Mouse (Mus musculus) neural tube, embryonic 12.5 days (tissue): ENCODE results near the gene Cps1. TPM values are rescaled to one million over a fixed set of nuclear protein-coding genes. Genes with fewer than 3 reads are reported as not detected.

ENCODE experiments used
- ATAC-seq: fragments of 200-750 bp; cut with Nextera tagmentation; 2 replicates; pipeline ENCODE4 v1.8.0; 2017; ENCODE audit warnings: low read depth, mild to moderate bottlenecking, moderate TSS enrichment, moderate library complexity; ENCODE audit not compliant: low FRiP score
- H3K27ac ChIP-seq: fragments of 300-500 bp; sonication (generic); 2 replicates; pipeline ENCODE4 v1.5.1; 2016
- H3K27me3 ChIP-seq: fragments of 300-500 bp; sonication (generic); replicated peaks from 2 replicates; pipeline ENCODE4 v1.6.1; 2016; ENCODE audit warnings: mild to moderate bottlenecking
- H3K36me3 ChIP-seq: fragments of 300-500 bp; sonication (generic); 2 replicates; pipeline ENCODE4 v1.6.1; 2016; ENCODE audit warnings: mild to moderate bottlenecking
- H3K4me1 ChIP-seq: fragments of 300-500 bp; sonication (generic); 2 replicates; pipeline ENCODE4 v1.6.1; 2016
- H3K4me2 ChIP-seq: fragments of 300-500 bp; sonication (generic); replicated peaks from 2 replicates; pipeline ENCODE4 v1.6.1; 2016; ENCODE audit warnings: mild to moderate bottlenecking
- H3K4me3 ChIP-seq: fragments of 300-500 bp; sonication (generic); 2 replicates; pipeline ENCODE4 v1.5.1; 2016
- H3K9ac ChIP-seq: fragments of 300-500 bp; sonication (generic); 2 replicates; pipeline ENCODE4 v1.6.1; 2016; ENCODE audit warnings: mild to moderate bottlenecking
- H3K9me3 ChIP-seq: fragments of 300-500 bp; sonication (generic); 2 replicates; pipeline ENCODE4 v1.6.1; 2016; ENCODE audit warnings: mild to moderate bottlenecking
- WGBS: fragments of 180-500 bp; shearing (Covaris S2); methylation state at CpG from one replicate; pipeline ENCODE4 v1.1.7; 2016; 5-methylcytosine and 5-hydroxymethylcytosine counted together
- polyA plus RNA-seq: library from polyadenylated mRNA; unstranded; fragments of >200 nt; fragmentation: Nextera tagmentation; extraction: Ambion mirVana; gene quantifications from 2 replicates; pipeline ENCODE4 v1.2.1, GENCODE M21; 2016

Gene Cps1
- polyA plus RNA-seq: 0.09 and 0.14 TPM in 2 replicates

DNA sequence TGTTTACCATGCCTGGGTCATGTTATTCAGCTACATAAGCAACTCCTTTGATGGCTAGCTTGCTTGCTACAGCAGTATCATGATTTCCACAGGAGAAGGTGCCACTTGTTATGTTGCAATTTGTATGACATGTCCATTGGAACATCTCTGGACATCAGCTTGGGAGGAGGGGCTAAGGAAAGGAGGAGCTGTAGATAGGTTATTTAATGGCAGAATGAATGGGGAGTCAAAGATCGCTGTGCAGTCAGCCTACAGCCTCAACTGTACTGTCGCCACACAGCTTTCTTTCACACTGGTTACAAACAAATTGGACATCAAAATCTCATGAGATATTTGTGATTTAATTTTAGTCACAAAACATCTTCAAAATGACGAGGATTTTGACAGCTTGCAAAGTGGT lies at the start of gene Cps1:
Gene Cps1 (plus strand): TSS at position 230 of the 400 bp plus-strand sequence.
- Histone ChIP-seq H3K4me3 (no peak within 1 kb of the TSS), H3K4me2 (no peak within 1 kb of the TSS), H3K27ac (no peak within 1 kb of the TSS), H3K4me1 (no peaks in the 10 kb centered on the region), H3K36me3 (no peaks in the 10 kb centered on the region), H3K9me3 (no peaks in the 10 kb centered on the region), H3K9ac (no peak within 1 kb of the TSS), H3K27me3 (no peaks in the 10 kb centered on the region)
- 85% methylated on average over 3 of the region's 3 CpGs for WGBS
- no peak for ATAC-seq

DNA sequence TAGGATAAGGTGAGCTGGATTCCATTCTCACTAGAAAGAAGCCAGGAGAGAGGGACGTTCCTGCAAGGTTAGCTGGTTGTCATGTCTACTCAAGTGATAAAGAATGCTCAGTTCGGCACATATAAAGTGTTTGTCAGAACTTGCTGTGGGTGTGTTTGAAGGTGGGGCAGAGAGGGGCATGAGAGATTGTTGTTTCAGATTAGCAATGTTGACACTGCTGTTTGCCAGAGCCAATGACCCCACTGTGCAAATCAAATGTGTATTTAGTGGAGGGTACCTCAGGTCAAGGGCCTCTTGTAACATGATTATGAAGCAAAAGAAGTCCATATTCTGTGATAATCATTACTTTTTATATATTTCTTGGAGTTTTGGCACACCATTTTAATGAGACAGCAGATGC lies 45.1 kb upstream of the Cps1 start:
- 85% methylated on average over 2 of the region's 2 CpGs for WGBS
- H3K27ac ChIP-seq: no peak overlapping the region
- no peaks in the 10 kb centered on the region for H3K4me1 ChIP-seq
- no peak overlapping the region for H3K4me2 ChIP-seq
- no peak for ATAC-seq
- H3K36me3 ChIP-seq: no peaks in the 10 kb centered on the region
- H3K9ac ChIP-seq: no peak overlapping the region
- no peaks in the 10 kb centered on the region for H3K27me3 ChIP-seq
- no peak overlapping the region for H3K4me3 ChIP-seq
- H3K9me3 ChIP-seq: no peaks in the 10 kb centered on the region

DNA sequence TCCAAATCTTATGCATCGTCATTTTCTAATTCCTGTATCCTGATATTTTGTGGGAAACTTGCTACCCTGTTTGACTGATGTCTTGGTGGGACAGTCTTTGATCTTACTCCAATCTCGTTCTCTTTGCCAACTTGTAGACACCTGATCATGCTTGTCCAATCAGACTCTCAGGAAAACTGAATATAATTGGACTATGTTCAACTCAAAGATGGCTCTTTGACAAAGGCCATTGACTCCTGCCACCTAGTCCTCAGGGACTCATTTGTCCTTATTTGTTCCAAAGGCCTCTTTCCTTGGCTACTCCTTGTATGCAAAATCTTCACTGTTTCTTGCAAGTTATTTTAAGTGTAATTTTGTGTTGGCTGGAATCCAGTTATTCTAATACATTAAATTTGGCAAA lies 44.2 kb upstream of the Cps1 start:
- H3K4me3 ChIP-seq: no peak overlapping the region
- no peaks in the 10 kb centered on the region for H3K9me3 ChIP-seq
- H3K9ac ChIP-seq: no peak overlapping the region
- 91% methylated on average over 2 of the region's 2 CpGs for WGBS
- no peak for ATAC-seq
- H3K4me2 ChIP-seq: no peak overlapping the region
- no peaks in the 10 kb centered on the region for H3K27me3 ChIP-seq
- H3K27ac ChIP-seq: no peak overlapping the region
- no peaks in the 10 kb centered on the region for H3K36me3 ChIP-seq
- H3K4me1 ChIP-seq: no peaks in the 10 kb centered on the region

DNA sequence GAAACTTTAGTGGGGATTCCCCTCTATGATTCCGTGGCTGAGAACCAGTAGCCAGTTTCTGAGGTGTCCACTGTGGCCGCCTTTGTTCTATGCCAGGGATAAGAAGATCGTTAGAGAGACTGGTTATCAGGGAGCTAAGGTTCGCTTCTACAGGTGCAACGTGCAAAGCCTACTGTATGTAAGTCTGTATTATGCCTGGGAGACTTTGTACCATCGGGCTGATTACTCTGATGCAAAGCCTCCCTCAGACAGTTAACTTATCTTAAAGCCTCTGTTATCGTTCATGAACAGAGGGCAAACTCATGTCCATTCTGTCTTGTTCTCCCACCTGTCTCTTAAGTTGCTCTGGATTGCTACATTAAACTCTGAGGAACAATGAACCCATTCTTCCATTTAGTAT lies 43.7 kb upstream of the Cps1 start:
- no peaks in the 10 kb centered on the region for H3K36me3 ChIP-seq
- H3K27ac ChIP-seq: no peak overlapping the region
- 87% methylated on average over 7 of the region's 7 CpGs for WGBS
- no peak overlapping the region for H3K9ac ChIP-seq
- no peak for ATAC-seq
- H3K27me3 ChIP-seq: no peaks in the 10 kb centered on the region
- no peak overlapping the region for H3K4me2 ChIP-seq
- H3K9me3 ChIP-seq: no peaks in the 10 kb centered on the region
- H3K4me1 ChIP-seq: no peaks in the 10 kb centered on the region
- no peak overlapping the region for H3K4me3 ChIP-seq

DNA sequence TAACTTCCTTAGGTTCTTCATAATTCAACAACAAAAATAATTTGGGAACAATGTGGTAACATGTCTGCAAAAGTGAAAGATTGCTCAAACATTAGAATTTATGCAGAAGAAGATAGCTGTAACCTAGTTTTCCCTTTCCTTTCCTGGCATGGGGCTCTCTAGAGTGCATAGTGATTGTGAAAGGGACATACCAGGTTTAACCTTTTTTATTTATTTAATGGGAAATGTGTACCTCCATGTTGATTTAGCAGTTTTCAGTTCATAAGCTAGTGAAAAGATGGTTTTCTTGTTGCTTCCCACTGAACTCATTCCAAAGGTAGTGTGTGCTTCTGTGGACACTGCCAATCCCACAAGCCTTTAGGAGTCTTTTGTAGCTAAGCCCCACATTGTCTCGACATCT lies 30.4 kb upstream of the Cps1 start:
- Histone ChIP-seq H3K27ac (no peak overlapping the region), H3K4me3 (no peak overlapping the region), H3K36me3 (no peaks in the 10 kb centered on the region), H3K4me1 (no peaks in the 10 kb centered on the region), H3K27me3 (no peaks in the 10 kb centered on the region), H3K4me2 (no peak overlapping the region), H3K9ac (no peak overlapping the region), H3K9me3 (no peaks in the 10 kb centered on the region)
- 89% methylated on average over 1 of the region's 1 CpGs for WGBS
- no peak for ATAC-seq

DNA sequence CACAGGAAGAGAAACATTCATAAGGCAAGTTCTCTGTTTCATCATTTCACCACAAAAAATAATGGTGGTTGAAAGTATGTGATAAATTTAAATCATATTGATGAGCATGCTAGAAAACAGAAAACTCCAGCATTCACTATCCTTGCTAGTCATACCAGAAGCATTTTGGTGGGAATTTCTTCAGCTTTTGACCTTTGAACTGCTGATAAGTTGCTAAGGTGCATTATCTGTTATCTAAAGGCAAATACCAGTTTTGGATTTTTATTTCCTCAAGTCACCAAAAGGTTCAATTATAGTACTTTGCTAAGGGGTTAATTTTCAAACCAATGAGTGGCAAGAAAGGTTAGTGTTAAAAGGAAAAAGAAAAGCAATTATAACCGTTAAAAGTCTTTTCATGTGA lies 23.6 kb upstream of the Cps1 start:
- Histone ChIP-seq H3K9ac (no peak overlapping the region), H3K9me3 (no peaks in the 10 kb centered on the region), H3K27ac (no peak overlapping the region), H3K4me2 (no peak overlapping the region), H3K4me1 (no peaks in the 10 kb centered on the region), H3K27me3 (no peaks in the 10 kb centered on the region), H3K36me3 (no peaks in the 10 kb centered on the region), H3K4me3 (no peak overlapping the region)
- ATAC-seq: no peak
- 88% methylated on average over 1 of the region's 1 CpGs for WGBS

DNA sequence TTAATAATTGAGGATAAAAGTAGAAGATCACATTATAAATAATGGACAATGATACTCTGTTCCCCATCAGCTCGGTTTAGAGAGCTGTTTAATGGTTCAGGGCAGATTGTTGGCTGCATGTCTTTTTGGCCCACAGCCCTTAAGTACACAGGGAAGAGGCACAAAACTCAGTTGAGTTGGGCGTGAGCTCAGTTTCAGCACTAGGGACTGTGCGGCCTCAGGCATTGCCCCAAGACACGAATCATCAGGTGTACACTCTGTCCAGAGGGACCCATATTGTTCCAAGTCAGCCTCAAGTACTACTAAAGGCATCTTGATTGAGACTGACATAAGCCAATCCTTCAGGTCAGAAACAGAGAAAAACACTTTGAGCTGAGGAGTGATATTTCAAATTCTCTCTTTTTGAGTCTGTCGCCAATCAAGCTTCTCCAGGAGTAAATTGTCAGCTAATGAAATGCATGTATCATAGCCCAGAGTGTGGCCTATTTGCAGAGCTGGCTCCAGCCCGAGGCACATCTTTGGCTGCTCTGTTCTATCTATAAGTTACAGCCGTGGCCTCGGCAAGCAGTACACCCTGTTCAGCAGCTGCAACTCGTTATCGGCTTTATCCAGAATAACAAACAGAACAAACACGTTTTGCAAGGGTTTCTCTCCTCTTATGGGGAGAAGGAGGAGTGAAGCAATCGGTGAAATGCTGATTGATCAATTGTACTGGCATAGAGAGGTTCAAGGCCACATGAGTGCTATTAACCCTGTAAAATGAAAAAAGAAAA lies 19.2 kb upstream of the Cps1 start:
- H3K4me3 ChIP-seq: no peak overlapping the region
- no peak overlapping the region for H3K27ac ChIP-seq
- no peaks in the 10 kb centered on the region for H3K9me3 ChIP-seq
- H3K36me3 ChIP-seq: no peaks in the 10 kb centered on the region
- ATAC-seq: no peak
- H3K4me1 ChIP-seq: no peaks in the 10 kb centered on the region
- no peaks in the 10 kb centered on the region for H3K27me3 ChIP-seq
- 82% methylated on average over 12 of the region's 12 CpGs for WGBS
- no peak overlapping the region for H3K4me2 ChIP-seq
- H3K9ac ChIP-seq: no peak overlapping the region

DNA sequence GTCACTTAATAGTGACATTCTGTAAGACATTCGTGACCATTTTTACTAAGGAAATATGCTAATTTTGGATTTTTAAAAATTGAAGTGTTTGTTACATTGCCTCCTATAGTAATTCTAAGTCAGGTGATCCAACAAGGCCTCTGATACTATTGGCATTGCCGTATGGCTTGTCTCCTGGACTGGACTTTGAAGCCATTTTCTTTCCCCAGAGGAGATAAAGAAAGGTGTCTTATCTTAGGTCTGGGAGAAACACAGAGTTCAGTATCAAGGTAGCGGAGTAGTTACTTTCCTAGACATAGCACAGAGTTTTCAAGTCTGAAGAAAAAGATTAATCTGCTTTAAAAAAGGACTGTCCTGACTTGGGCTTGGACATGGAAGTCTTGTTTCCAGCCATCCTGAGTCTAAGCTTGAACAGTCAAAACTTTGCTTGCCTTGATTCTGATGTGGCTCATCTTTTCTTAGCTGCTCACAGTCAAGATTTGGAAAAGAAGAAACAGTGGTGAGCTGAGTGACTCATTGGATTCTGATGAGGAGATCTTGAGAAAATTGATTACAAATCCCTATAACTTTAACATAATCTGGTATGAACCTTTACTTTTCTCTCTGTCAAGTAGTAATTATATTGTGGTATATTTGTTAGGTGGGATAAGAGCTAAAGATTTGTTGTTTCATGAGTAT lies 11.1 kb upstream of the Cps1 start:
- H3K27ac ChIP-seq: no peak overlapping the region
- H3K9ac ChIP-seq: no peak overlapping the region
- no peaks in the 10 kb centered on the region for H3K9me3 ChIP-seq
- ATAC-seq: no peak
- H3K27me3 ChIP-seq: no peaks in the 10 kb centered on the region
- no peaks in the 10 kb centered on the region for H3K36me3 ChIP-seq
- no peak overlapping the region for H3K4me2 ChIP-seq
- 96% methylated on average over 3 of the region's 3 CpGs for WGBS
- H3K4me1 ChIP-seq: no peaks in the 10 kb centered on the region
- no peak overlapping the region for H3K4me3 ChIP-seq

DNA sequence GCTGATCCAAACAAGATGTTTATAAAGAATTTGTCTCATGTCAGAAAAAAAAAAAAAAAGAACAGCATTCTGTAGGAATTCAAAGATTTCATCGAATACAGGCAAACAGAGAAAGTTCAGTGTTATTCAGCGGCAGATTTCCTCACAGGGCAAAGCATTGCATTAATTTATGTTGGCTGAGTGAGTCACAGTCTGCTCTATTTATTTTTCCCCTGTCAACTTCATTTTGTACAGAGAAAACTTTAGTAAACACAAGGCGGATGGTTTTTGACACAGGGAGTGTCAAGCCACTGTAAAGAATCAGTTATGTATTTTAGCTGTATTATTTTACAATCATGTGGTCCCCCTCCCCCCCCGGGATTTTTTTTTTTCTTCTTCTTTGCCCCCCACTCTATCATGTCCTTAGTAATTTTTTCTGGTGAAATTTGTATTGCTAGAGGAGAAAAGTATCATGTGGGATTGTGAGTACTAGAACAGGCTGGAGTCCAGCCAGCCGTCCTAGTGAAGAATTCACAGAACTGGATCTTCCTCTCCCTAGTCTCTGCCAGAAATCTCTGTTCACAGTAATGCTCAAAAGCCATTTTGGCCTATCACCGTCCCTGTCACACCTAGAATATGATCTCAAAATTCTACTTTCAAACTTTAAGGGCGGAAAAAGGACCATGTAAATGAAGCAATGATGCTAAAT lies 9.3 kb upstream of the Cps1 start:
- no peak for ATAC-seq
- WGBS: 86% methylated on average over 7 of the region's 7 CpGs
- no peaks in the 10 kb centered on the region for H3K27me3 ChIP-seq
- H3K36me3 ChIP-seq: no peaks in the 10 kb centered on the region
- no peaks in the 10 kb centered on the region for H3K9me3 ChIP-seq
- no peak overlapping the region for H3K9ac ChIP-seq
- no peak overlapping the region for H3K4me2 ChIP-seq
- H3K27ac ChIP-seq: no peak overlapping the region
- H3K4me1 ChIP-seq: no peaks in the 10 kb centered on the region
- H3K4me3 ChIP-seq: no peak overlapping the region

DNA sequence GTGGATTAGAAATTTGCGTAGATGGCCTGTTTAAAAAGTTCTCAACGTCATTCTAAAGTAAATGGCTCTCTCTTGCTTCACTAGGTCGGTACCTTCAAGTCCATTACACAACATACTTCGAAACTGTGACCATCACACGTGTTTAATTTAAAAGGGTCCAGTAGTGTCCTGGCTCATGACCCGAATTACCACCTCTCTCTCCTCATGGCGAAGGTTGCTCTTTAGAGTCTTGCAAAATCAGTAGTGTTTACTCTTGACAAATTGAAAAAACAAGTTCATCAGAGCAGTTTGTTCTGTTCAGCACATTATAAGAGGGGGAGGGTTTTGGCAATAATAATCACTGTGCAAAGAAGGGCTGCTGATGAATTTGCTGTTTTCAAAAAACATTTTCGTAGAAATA lies 6.3 kb upstream of the Cps1 start:
- WGBS: 90% methylated on average over 8 of the region's 8 CpGs
- Histone ChIP-seq H3K4me3 (no peak overlapping the region), H3K4me1 (no peaks in the 10 kb centered on the region), H3K9me3 (no peaks in the 10 kb centered on the region), H3K27me3 (no peaks in the 10 kb centered on the region), H3K4me2 (no peak overlapping the region), H3K36me3 (no peaks in the 10 kb centered on the region), H3K9ac (no peak overlapping the region), H3K27ac (no peak overlapping the region)
- no peak for ATAC-seq

DNA sequence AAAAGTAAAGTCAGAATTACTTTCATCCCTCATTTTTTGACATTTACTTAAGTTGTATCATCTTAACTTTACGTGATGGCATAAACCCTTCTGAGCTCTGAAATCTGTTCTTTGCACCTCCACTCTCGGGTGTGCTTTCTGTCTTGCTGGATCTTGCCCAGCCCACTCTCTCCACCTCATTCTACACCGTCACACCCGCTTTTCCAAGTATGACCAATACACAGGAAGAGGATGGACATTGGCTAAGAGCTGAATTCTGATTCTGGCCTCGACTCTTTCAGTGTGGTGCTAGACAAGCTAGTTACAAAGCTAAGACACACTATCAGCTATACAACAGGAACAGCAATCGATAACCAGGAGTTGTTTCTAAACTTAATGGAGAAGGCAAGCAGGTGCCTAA lies 5.0 kb upstream of the Cps1 start:
- H3K27me3 ChIP-seq: no peaks in the 10 kb centered on the region
- no peaks in the 10 kb centered on the region for H3K9me3 ChIP-seq
- no peak overlapping the region for H3K4me2 ChIP-seq
- ATAC-seq: no peak
- H3K27ac ChIP-seq: no peak overlapping the region
- H3K36me3 ChIP-seq: no peaks in the 10 kb centered on the region
- H3K9ac ChIP-seq: no peak overlapping the region
- no peak overlapping the region for H3K4me3 ChIP-seq
- no peaks in the 10 kb centered on the region for H3K4me1 ChIP-seq
- 80% methylated on average over 6 of the region's 6 CpGs for WGBS

DNA sequence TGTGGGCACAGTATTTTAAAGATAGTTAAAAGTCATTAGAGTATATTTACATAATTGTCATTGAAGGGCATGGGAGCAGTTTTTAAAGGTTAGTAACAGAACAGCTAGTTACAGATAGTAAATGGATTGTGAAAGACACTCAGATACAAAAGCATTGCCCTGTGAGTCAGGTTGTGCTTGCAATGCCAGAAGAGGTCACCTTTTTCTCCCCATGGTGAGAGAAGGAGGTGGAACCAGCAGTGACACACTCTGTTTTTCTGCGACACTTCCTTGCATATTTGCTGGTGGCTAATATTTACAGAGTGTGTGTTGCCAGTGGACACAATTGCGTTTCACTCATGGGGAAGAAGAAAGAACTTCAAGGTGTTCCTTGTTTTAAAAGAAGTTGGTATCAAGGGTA lies 2.6 kb downstream of the Cps1 start:
- Histone ChIP-seq H3K27me3 (no peaks in the 10 kb centered on the region), H3K4me3 (no peak overlapping the region), H3K9me3 (no peaks in the 10 kb centered on the region), H3K36me3 (no peaks in the 10 kb centered on the region), H3K9ac (no peak overlapping the region), H3K4me1 (no peaks in the 10 kb centered on the region), H3K27ac (no peak overlapping the region), H3K4me2 (no peak overlapping the region)
- ATAC-seq: no peak
- WGBS: 93% methylated on average over 2 of the region's 2 CpGs
